Mouse (Mus musculus): ENCODE measurements around the gene Exoc4. TPM values are rescaled to one million over a fixed set of nuclear protein-coding genes. Genes with fewer than 3 reads are reported as not detected.

Exoc4 gene
- polyA plus RNA-seq, 1 experiment, result 23.0 TPM

- Histone ChIP-seq H3K27me3 (ENCODE audit: control insufficient read depth, insufficient read depth, low read length) (no peaks in the 10 kb centered on the region), H3K4me1 (ENCODE audit: control insufficient read depth, insufficient read depth, low read length) (no peaks in the 10 kb centered on the region), H3K27ac (ENCODE audit: insufficient read depth, low read length) (no peak overlapping the region), H3K4me3 (replicated peaks; ENCODE audit: insufficient read depth, low read depth, low read length) (no peak overlapping the region)
- WGBS, result 64% methylated on average over 4 of the region's 4 CpGs
- TF ChIP-seq POLR2A (IDR thresholded peaks at IDR 0.05; ENCODE audit: borderline replicate concordance, insufficient read depth, low read length), result no peak
- TF ChIP-seq CTCF (IDR thresholded peaks at IDR 0.05; ENCODE audit: borderline replicate concordance, insufficient read depth, low read depth, low read length), result no peak
- DNase-seq, result no peak
These were observed 266.5 kb downstream of the Exoc4 start for GRCm38 (mm10) chr6:33515391-33515790.

GRCm38 (mm10) chr6:33516798-33517197 is 267.9 kb downstream of the Exoc4 start:
- DNase-seq, result no peak
- Histone ChIP-seq H3K4me1 (ENCODE audit: control insufficient read depth, insufficient read depth, low read length) (no peaks in the 10 kb centered on the region), H3K4me3 (replicated peaks; ENCODE audit: insufficient read depth, low read depth, low read length) (no peak overlapping the region), H3K27ac (ENCODE audit: insufficient read depth, low read length) (no peak overlapping the region), H3K27me3 (ENCODE audit: control insufficient read depth, insufficient read depth, low read length) (no peaks in the 10 kb centered on the region)
- no peak for TF ChIP-seq CTCF (IDR thresholded peaks at IDR 0.05; ENCODE audit: borderline replicate concordance, insufficient read depth, low read depth, low read length)
- no peak for TF ChIP-seq POLR2A (IDR thresholded peaks at IDR 0.05; ENCODE audit: borderline replicate concordance, insufficient read depth, low read length)
- WGBS, result 64% methylated on average over 6 of the region's 6 CpGs

GRCm38 (mm10) chr6:33517890-33518410 is 269.1 kb downstream of the Exoc4 start:
- TF ChIP-seq POLR2A (IDR thresholded peaks at IDR 0.05; ENCODE audit: borderline replicate concordance, insufficient read depth, low read length), result no peak
- TF ChIP-seq CTCF (IDR thresholded peaks at IDR 0.05; ENCODE audit: borderline replicate concordance, insufficient read depth, low read depth, low read length), result no peak
- Histone ChIP-seq H3K27ac (ENCODE audit: insufficient read depth, low read length) (no peak overlapping the region), H3K4me3 (replicated peaks; ENCODE audit: insufficient read depth, low read depth, low read length) (no peak overlapping the region), H3K4me1 (ENCODE audit: control insufficient read depth, insufficient read depth, low read length) (no peaks in the 10 kb centered on the region), H3K27me3 (ENCODE audit: control insufficient read depth, insufficient read depth, low read length) (no peaks in the 10 kb centered on the region)
- DNase-seq, result no peak
- 84% methylated on average over 5 of the region's 5 CpGs for WGBS

GRCm38 (mm10) chr6:33525695-33526366 is 276.9 kb downstream of the Exoc4 start:
- DNase-seq, result peak; percentile 43 to 57
- Histone ChIP-seq H3K4me1 (ENCODE audit: control insufficient read depth, insufficient read depth, low read length) (no peaks in the 10 kb centered on the region), H3K4me3 (replicated peaks; ENCODE audit: insufficient read depth, low read depth, low read length) (no peak overlapping the region), H3K27ac (ENCODE audit: insufficient read depth, low read length) (no peak overlapping the region), H3K27me3 (ENCODE audit: control insufficient read depth, insufficient read depth, low read length) (no peaks in the 10 kb centered on the region)
- 18% methylated on average over 7 of the region's 7 CpGs for WGBS
- TF ChIP-seq POLR2A (IDR thresholded peaks at IDR 0.05; ENCODE audit: borderline replicate concordance, insufficient read depth, low read length) (no peak), CTCF (IDR thresholded peaks at IDR 0.05; ENCODE audit: borderline replicate concordance, insufficient read depth, low read depth, low read length) (no peak)

GRCm38 (mm10) chr6:33540356-33540755 is 291.5 kb downstream of the Exoc4 start:
- Histone ChIP-seq H3K27ac (ENCODE audit: insufficient read depth, low read length) (no peak overlapping the region), H3K27me3 (ENCODE audit: control insufficient read depth, insufficient read depth, low read length) (no peaks in the 10 kb centered on the region), H3K4me1 (ENCODE audit: control insufficient read depth, insufficient read depth, low read length) (peaks cover 5% of the 10 kb centered on the region), H3K4me3 (replicated peaks; ENCODE audit: insufficient read depth, low read depth, low read length) (no peak overlapping the region)
- 7% methylated on average over 1 of the region's 1 CpGs for WGBS
- TF ChIP-seq CTCF (IDR thresholded peaks at IDR 0.05; ENCODE audit: borderline replicate concordance, insufficient read depth, low read depth, low read length) (no peak), POLR2A (IDR thresholded peaks at IDR 0.05; ENCODE audit: borderline replicate concordance, insufficient read depth, low read length) (no peak)
- peak; percentile 33 to 72 for DNase-seq

- TF ChIP-seq CTCF (IDR thresholded peaks at IDR 0.05; ENCODE audit: borderline replicate concordance, insufficient read depth, low read depth, low read length), result no peak
- no peak for TF ChIP-seq POLR2A (IDR thresholded peaks at IDR 0.05; ENCODE audit: borderline replicate concordance, insufficient read depth, low read length)
- H3K4me1 ChIP-seq (ENCODE audit: control insufficient read depth, insufficient read depth, low read length), result peaks cover 5% of the 10 kb centered on the region
- no peak overlapping the region for H3K4me3 ChIP-seq (replicated peaks; ENCODE audit: insufficient read depth, low read depth, low read length)
- no peak for DNase-seq
- 89% methylated on average over 6 of the region's 6 CpGs for WGBS
- no peaks in the 10 kb centered on the region for H3K27me3 ChIP-seq (ENCODE audit: control insufficient read depth, insufficient read depth, low read length)
- H3K27ac ChIP-seq (ENCODE audit: insufficient read depth, low read length), result no peak overlapping the region
These were observed 293.8 kb downstream of the Exoc4 start for GRCm38 (mm10) chr6:33542712-33543111.

- Histone ChIP-seq H3K27me3 (ENCODE audit: control insufficient read depth, insufficient read depth, low read length) (no peaks in the 10 kb centered on the region), H3K4me3 (replicated peaks; ENCODE audit: insufficient read depth, low read depth, low read length) (no peak overlapping the region), H3K27ac (ENCODE audit: insufficient read depth, low read length) (no peak overlapping the region), H3K4me1 (ENCODE audit: control insufficient read depth, insufficient read depth, low read length) (peaks cover 2% of the 10 kb centered on the region; the same call in 1 of the 2 replicates)
- 34% methylated on average over 4 of the region's 4 CpGs for WGBS
- TF ChIP-seq CTCF (IDR thresholded peaks at IDR 0.05; ENCODE audit: borderline replicate concordance, insufficient read depth, low read depth, low read length) (no peak), POLR2A (IDR thresholded peaks at IDR 0.05; ENCODE audit: borderline replicate concordance, insufficient read depth, low read length) (no peak)
- no peak for DNase-seq
These were observed 303.0 kb downstream of the Exoc4 start for GRCm38 (mm10) chr6:33551934-33552333.

GRCm38 (mm10) chr6:33560925-33561324 is 312.0 kb downstream of the Exoc4 start:
- Histone ChIP-seq H3K27me3 (ENCODE audit: control insufficient read depth, insufficient read depth, low read length) (no peaks in the 10 kb centered on the region), H3K4me3 (replicated peaks; ENCODE audit: insufficient read depth, low read depth, low read length) (no peak overlapping the region), H3K27ac (ENCODE audit: insufficient read depth, low read length) (no peak overlapping the region), H3K4me1 (ENCODE audit: control insufficient read depth, insufficient read depth, low read length) (no peaks in the 10 kb centered on the region)
- TF ChIP-seq POLR2A (IDR thresholded peaks at IDR 0.05; ENCODE audit: borderline replicate concordance, insufficient read depth, low read length), result no peak
- DNase-seq, result no peak
- WGBS, result 96% methylated on average over 1 of the region's 1 CpGs
